Mouse (Mus musculus) cerebellum, adult (tissue): ENCODE measurements around the gene Gm17027.
"Not testable (repeated sequence)": the region's sequence is repeated elsewhere in the genome, so short reads cannot be mapped to it uniquely, and the experiment has no call there.

ENCODE experiments used
- ATAC-seq: cut with Nextera tagmentation; 2 replicates; pipeline ENCODE4 v1.9.2; 2017; ENCODE audit warnings: mild to moderate bottlenecking, moderate library complexity, mixed read lengths; ENCODE audit not compliant: insufficient number of reproducible peaks, low FRiP score, low TSS enrichment

Gm17027 gene

DNA sequence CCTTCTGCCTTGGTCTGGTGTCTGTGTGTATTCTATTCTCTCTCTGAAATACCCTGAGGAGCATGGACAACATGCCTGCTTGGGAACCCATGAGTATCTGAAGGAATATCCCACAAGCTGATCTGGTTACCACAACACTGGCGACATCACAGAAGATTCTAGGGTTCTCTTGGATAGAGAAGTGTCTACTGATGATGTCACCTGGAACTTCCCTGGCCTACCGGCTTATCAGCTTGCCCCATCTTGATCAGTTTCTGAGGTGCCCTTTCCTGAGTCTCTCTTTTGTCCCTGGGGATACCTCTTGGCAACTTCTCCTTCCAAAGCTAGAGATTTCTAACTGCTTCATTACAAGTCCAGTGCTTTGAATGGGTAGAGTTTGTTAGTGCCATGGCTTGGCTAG lies at the start of gene Gm17027:
Gm17027 (minus strand) TSS at position 101 of the 400 bp plus-strand sequence.
- not testable (repeated sequence) for ATAC-seq

DNA sequence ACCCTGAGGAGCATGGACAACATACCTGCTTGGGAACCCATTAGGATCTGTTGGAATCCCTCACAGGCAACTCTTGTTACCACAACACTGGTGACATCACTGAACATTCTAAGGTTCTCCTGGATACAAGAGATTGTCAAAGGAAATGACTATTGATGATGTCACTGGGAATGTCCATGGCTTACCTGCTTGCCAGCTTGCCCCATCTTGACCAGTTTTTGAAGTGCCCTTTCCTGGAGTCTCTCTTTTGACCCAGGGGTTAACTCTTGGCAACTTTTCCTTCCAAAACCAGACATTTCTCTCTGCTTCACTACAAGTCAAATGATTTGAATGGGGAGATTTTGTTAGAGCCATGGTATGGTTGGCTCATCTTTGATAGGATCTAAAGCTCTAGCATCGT lies 28.3 kb upstream of the Gm17027 start, which contains the start of gene Gm3573:
Gm3573 (minus strand) TSS at position 101 of the 400 bp plus-strand sequence.
- not testable (repeated sequence) for ATAC-seq

DNA sequence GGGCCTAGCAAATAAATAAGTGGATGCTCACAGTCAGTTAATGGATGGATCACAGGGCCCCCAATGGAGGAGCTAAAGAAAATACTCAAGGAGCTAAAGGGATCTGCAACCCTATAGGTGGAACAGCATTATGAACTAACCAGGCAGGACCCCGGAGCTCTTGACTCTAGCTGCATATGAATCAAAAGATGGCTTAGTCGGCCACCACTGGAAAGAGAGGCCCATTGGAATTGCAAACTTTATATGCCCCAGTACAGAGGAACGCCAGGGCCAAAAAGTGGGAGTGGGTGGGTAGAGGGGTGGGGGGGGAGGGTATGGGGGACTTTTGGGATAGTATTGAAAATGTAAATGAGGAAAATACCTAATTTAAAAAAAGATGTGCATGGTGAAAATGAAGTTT lies 21.5 kb upstream of the Gm17027 start:
- ATAC-seq: not testable (repeated sequence)

DNA sequence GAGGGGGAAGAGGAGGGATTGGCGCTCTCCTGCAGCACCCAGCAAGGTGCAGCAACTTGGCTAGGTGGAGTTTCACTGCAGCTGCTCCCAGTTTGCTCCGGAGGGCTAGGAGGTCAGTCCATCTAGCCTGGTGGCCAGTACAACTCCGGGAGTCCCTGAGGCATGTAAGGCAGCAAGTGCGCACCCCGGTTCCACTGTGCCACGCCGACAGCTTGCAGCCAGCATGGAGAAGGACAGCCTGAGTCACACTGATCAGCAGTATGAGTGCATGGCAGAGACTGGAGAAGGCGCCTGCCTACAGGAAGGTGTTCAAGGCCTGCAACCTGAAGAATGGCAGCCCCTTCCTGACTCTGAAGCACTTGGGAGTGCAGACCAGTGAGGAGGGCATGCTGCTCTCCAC lies 27.9 kb downstream of the Gm17027 start:
- ATAC-seq: not testable (repeated sequence)

DNA sequence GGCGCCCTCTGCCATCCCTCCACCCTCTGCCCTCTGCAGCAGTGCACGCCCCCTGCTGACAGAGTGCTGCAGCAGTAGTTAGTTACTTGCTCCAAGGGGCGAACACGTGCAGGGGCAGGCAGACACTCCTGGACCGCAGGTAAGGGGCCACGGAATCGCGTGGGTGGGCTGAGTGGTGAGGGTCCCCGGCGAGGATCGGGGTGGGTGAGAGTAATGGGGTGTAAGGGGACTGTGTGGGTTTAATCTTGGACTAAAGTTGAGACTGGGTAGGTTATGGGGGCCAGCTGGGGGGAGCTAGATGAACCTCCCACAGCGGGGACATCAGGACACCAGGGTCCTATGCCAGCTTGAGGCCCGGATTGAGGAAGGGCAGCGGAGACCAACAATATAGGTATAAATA lies 28.6 kb downstream of the Gm17027 start:
- ATAC-seq: not testable (repeated sequence)

DNA sequence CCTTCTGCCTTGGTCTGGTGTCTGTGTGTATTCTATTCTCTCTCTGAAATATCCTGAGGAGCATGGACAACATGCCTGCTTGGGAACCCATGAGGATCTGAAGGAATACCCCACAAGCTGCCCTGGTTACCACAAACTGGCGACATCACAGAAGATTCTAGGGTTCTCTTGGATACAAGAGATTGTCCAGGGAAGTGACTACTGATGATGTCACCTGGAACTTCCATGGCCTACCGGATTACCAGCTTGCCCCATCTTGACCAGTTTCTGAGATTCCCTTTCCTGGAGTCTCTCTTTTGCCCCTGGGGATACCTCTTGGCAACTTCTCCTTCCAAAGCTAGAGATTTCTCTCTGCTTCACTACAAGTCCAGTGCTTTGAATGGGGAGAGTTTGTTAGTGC lies 45.2 kb downstream of the Gm17027 start, which contains the start of gene Gm7951:
Gm7951 (minus strand) TSS at position 101 of the 400 bp plus-strand sequence.
- ATAC-seq: not testable (repeated sequence)
